Comparison of ENCODE assay signal across 14 mouse cellular contexts in genomic region chr8:107472403-107473100, GRCm38 (mm10). TPM values are rescaled to one million over a fixed set of nuclear protein-coding genes. Genes with fewer than 3 reads are reported as not detected.
DNase-seq lines count a peak whose midpoint lies in the region; ATAC-seq lines count a peak whose summit lies in the region.
"Had no signal": no experiment of that assay in that cellular context is flagged by ENCODE, and none has a peak within 500 bp of the region (broad histone marks: within the 10 kb centered on the region; RNA-seq: fewer than 3 reads in every experiment).

No protein-coding gene starts in this region.

- peak overlapping the region; percentile 30; the same call in 1 of the 2 replicates for H3K27ac ChIP-seq in heart, embryonic 16.5 days (ENCODE audit: low read length)
- H3K27ac ChIP-seq in limb, embryonic 10.5 days, result peak overlapping the region; percentile 86
- H3K27ac ChIP-seq: neural tube, embryonic 12.5 days; stomach, postnatal 0 days had no signal

- H3K9me3 ChIP-seq in heart, embryonic 16.5 days (replicated peaks; ENCODE audit: control insufficient read depth, low read length), result no peaks in the 10 kb centered on the region
- no peaks in the 10 kb centered on the region for H3K9me3 ChIP-seq in limb, embryonic 10.5 days (replicated peaks)
- H3K9me3 ChIP-seq: neural tube, embryonic 12.5 days had no signal

- 57% methylated on average over 10 of the region's 10 CpGs for WGBS in heart, embryonic 16.5 days
- WGBS in limb, embryonic 10.5 days, result 71% methylated on average over 10 of the region's 10 CpGs

- H3K9ac ChIP-seq in heart, embryonic 16.5 days (ENCODE audit: low read length), result no peak overlapping the region
- H3K9ac ChIP-seq: neural tube, embryonic 12.5 days had no signal

- no peaks in the 10 kb centered on the region for H3K4me1 ChIP-seq in heart, embryonic 16.5 days (ENCODE audit: control insufficient read depth, insufficient read depth, low read length)
- peaks cover 42% of the 10 kb centered on the region for H3K4me1 ChIP-seq in limb, embryonic 10.5 days

- no peaks in the 10 kb centered on the region for H3K36me3 ChIP-seq in heart, embryonic 16.5 days (ENCODE audit: control insufficient read depth, insufficient read depth)
- H3K36me3 ChIP-seq in limb, embryonic 10.5 days, result peaks cover 42% of the 10 kb centered on the region

- no peak for DNase-seq in heart, postnatal 25 days (ENCODE audit: low spot score)
- DNase-seq in right cerebral cortex, postnatal 10 days (ENCODE audit: low spot score in 2 of 2), result peak; percentile 44 to 59
- DNase-seq in right cerebral cortex, postnatal 25 days, result no peak
- DNase-seq in limb, embryonic 10.5 days (ENCODE audit: low spot score), result no peak
- peak; percentile 11 to 14 for DNase-seq in thymus, postnatal 36 days
- DNase-seq in frontal cortex, postnatal 36 days (ENCODE audit: low spot score in 2 of 2), result no peak
- DNase-seq in adrenal gland, postnatal 14 days, result no peak
- DNase-seq: adrenal gland, postnatal 10 days; cerebellum, adult 18-20 months; right cerebral cortex, postnatal 4 days had no signal

- intact Hi-C loops in heart, postnatal 25 days (cut with DNase I), result no loop called here

- H3K4me3 ChIP-seq in heart, embryonic 16.5 days (ENCODE audit: low read length), result no peak overlapping the region
- H3K4me3 ChIP-seq in limb, embryonic 10.5 days, result no peak overlapping the region
- H3K4me3 ChIP-seq: neural tube, embryonic 12.5 days had no signal

- ATAC-seq in heart, embryonic 16.5 days (replicated peaks; ENCODE audit: extremely low read depth, insufficient read depth, low FRiP score), result no peak
- ATAC-seq: CD4-positive, CD25-positive, alpha-beta regulatory T cell, adult 4 months had no signal

- no peaks in the 10 kb centered on the region for H3K27me3 ChIP-seq in heart, embryonic 16.5 days (ENCODE audit: control insufficient read depth, insufficient read depth, low read length)
- no peaks in the 10 kb centered on the region for H3K27me3 ChIP-seq in limb, embryonic 10.5 days (ENCODE audit: low read depth, poor library complexity, severe bottlenecking)
- H3K27me3 ChIP-seq: neural tube, embryonic 12.5 days had no signal

- H3K4me2 ChIP-seq in heart, embryonic 16.5 days (ENCODE audit: low read depth, low read length), result no peak overlapping the region
- H3K4me2 ChIP-seq: neural tube, embryonic 12.5 days had no signal

RNA-seq across cellular contexts. Expression of gene Wwp2, which starts 36.4 kb away (rescaled TPM):
- 30.3 and 31.4 TPM in 2 replicates for polyA plus RNA-seq in heart, embryonic 16.5 days (2015; fragmentation: Nextera tagmentation; extraction: Ambion mirVana)
- total RNA-seq in heart, postnatal 25 days (2021), result 10 to 100 TPM; 20.1 to 22.7 TPM
- polyA plus RNA-seq in limb, embryonic 10.5 days (2016; fragmentation: Nextera tagmentation; extraction: Ambion mirVana), result 55.9 and 116 TPM in 2 replicates
- total RNA-seq in adrenal gland, postnatal 14 days (2021), result 27.7 and 38.3 TPM in 2 replicates

RNA-seq across cellular contexts. Expression of gene Nob1, which starts 47.7 kb away (rescaled TPM):
- 55.1 and 55.5 TPM in 2 replicates for polyA plus RNA-seq in heart, embryonic 16.5 days (2015; fragmentation: Nextera tagmentation; extraction: Ambion mirVana)
- total RNA-seq in heart, postnatal 25 days (2021), result 10 to 100 TPM; 20.5 to 21.2 TPM
- polyA plus RNA-seq in limb, embryonic 10.5 days (2016; fragmentation: Nextera tagmentation; extraction: Ambion mirVana), result 110 and 113 TPM in 2 replicates
- total RNA-seq in adrenal gland, postnatal 14 days (2021), result 31.0 and 35.6 TPM in 2 replicates

Comparison
In these comparisons a context has a peak if more than half of its experiments do, and no peak if none do; other contexts are left out.
1. DNase-seq: peak in right cerebral cortex, postnatal 10 days (2 of 2) and thymus, postnatal 36 days (2 of 2); none in heart, postnatal 25 days (single experiment), right cerebral cortex, postnatal 25 days (single experiment), limb, embryonic 10.5 days (single experiment), frontal cortex, postnatal 36 days (0 of 2) and adrenal gland, postnatal 14 days (single experiment).